Mouse (Mus musculus) heart, postnatal 0 days (tissue): ENCODE measurements around the gene Fgfr2.

Experiments used
- CTCF ChIP-seq: IDR thresholded peaks from 2 replicates; pipeline ENCODE4 v1.5.1; 2016; ENCODE audit warnings: antibody characterized with exemption, control low read depth, low read depth
- EP300 ChIP-seq: IDR thresholded peaks from 2 replicates; pipeline ENCODE4 v1.6.1; 2016; ENCODE audit warnings: antibody characterized with exemption, low read depth

DNA sequence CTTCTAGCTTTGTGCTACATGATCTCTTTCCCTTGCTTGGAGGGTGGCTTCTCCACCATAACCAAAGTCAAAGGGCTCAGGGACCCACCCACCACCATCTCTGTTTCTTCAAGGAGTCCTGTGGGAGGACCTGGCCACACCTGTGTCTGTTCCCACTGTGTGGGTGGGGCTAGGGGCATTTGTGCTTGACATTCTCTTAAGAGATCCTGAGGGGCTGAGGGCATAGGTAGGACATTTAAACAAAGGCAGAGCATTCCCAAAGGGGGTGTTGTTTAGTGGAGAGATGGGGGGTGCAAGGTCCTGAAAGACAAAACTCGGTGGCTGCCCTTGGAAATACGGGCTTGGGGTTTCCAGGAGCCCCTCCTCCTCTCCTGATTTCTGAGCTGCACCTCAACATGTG, 2522.6 kb downstream of the Fgfr2 start:
- TF ChIP-seq EP300 (no peak), CTCF (no peak)
